Mouse (Mus musculus): ENCODE measurements around the gene Tppp. TPM values are rescaled to one million over a fixed set of nuclear protein-coding genes. Genes with fewer than 3 reads are reported as not detected.
"Not testable (repeated sequence)": the region's sequence is repeated elsewhere in the genome, so short reads cannot be mapped to it uniquely, and the experiment has no call there.

The Tppp gene
- polyA plus RNA-seq, 1 experiment, result not detected

GRCm38 (mm10) chr13:74058081-74058480, 48.9 kb downstream of the Tppp start:
- H3K27ac ChIP-seq (ENCODE audit: insufficient read depth, low read length), result no peak overlapping the region
- no peaks in the 10 kb centered on the region for H3K4me1 ChIP-seq (ENCODE audit: control insufficient read depth, insufficient read depth, low read length)
- TF ChIP-seq CTCF (IDR thresholded peaks at IDR 0.05; ENCODE audit: borderline replicate concordance, insufficient read depth, low read length), result no peak
- no peak for TF ChIP-seq POLR2A (IDR thresholded peaks at IDR 0.05; ENCODE audit: low read depth, low read length)
- H3K4me3 ChIP-seq (ENCODE audit: insufficient read depth, low read length), result no peak overlapping the region

GRCm38 (mm10) chr13:74061613-74062377, 52.6 kb downstream of the Tppp start, which contains the start of gene Cep72:
TSS of gene Cep72 (minus strand) at chr13:74062299.
- TF ChIP-seq CTCF (IDR thresholded peaks at IDR 0.05; ENCODE audit: borderline replicate concordance, insufficient read depth, low read length), result no peak
- peak; percentile 62; the same call in 1 of the 2 replicates for TF ChIP-seq POLR2A (IDR thresholded peaks at IDR 0.05; ENCODE audit: low read depth, low read length)
- Histone ChIP-seq H3K4me3 (ENCODE audit: insufficient read depth, low read length) (peak within 1 kb of the TSS; percentile 67), H3K27ac (ENCODE audit: insufficient read depth, low read length) (peak within 1 kb of the TSS; percentile 16; the same call in 1 of the 2 replicates), H3K4me1 (ENCODE audit: control insufficient read depth, insufficient read depth, low read length) (no peaks in the 10 kb centered on the region)

GRCm38 (mm10) chr13:74062378-74063128, 53.3 kb downstream of the Tppp start:
- Histone ChIP-seq H3K4me3 (ENCODE audit: insufficient read depth, low read length) (peak overlapping the region; percentile 67), H3K27ac (ENCODE audit: insufficient read depth, low read length) (no peak overlapping the region), H3K4me1 (ENCODE audit: control insufficient read depth, insufficient read depth, low read length) (no peaks in the 10 kb centered on the region)
- TF ChIP-seq CTCF (IDR thresholded peaks at IDR 0.05; ENCODE audit: borderline replicate concordance, insufficient read depth, low read length), result no peak
- peak; percentile 20 for TF ChIP-seq POLR2A (IDR thresholded peaks at IDR 0.05; ENCODE audit: low read depth, low read length)

GRCm38 (mm10) chr13:74063340-74064050, 54.3 kb downstream of the Tppp start:
- H3K4me1 ChIP-seq (ENCODE audit: control insufficient read depth, insufficient read depth, low read length), result no peaks in the 10 kb centered on the region
- no peak overlapping the region for H3K27ac ChIP-seq (ENCODE audit: insufficient read depth, low read length)
- no peak overlapping the region for H3K4me3 ChIP-seq (ENCODE audit: insufficient read depth, low read length)
- TF ChIP-seq CTCF (IDR thresholded peaks at IDR 0.05; ENCODE audit: borderline replicate concordance, insufficient read depth, low read length) (no peak), POLR2A (IDR thresholded peaks at IDR 0.05; ENCODE audit: low read depth, low read length) (no peak)

- no peak for TF ChIP-seq CTCF (IDR thresholded peaks at IDR 0.05; ENCODE audit: borderline replicate concordance, insufficient read depth, low read length)
- TF ChIP-seq POLR2A (IDR thresholded peaks at IDR 0.05; ENCODE audit: low read depth, low read length), result no peak
- no peaks in the 10 kb centered on the region for H3K4me1 ChIP-seq (ENCODE audit: control insufficient read depth, insufficient read depth, low read length)
- H3K27ac ChIP-seq (ENCODE audit: insufficient read depth, low read length), result no peak overlapping the region
- no peak overlapping the region for H3K4me3 ChIP-seq (ENCODE audit: insufficient read depth, low read length)
Observed at GRCm38 (mm10) chr13:74066576-74066975, 57.4 kb downstream of the Tppp start.

- H3K4me1 ChIP-seq (ENCODE audit: control insufficient read depth, insufficient read depth, low read length); H3K4me3 ChIP-seq (ENCODE audit: insufficient read depth, low read length); H3K27ac ChIP-seq (ENCODE audit: insufficient read depth, low read length): not testable (repeated sequence)
Observed at GRCm38 (mm10) chr13:74071244-74071643, 62.0 kb downstream of the Tppp start.

- H3K4me1 ChIP-seq (ENCODE audit: control insufficient read depth, insufficient read depth, low read length), result no peaks in the 10 kb centered on the region
Observed at GRCm38 (mm10) chr13:74071714-74072113, 62.5 kb downstream of the Tppp start.

GRCm38 (mm10) chr13:74073369-74073768, 64.2 kb downstream of the Tppp start:
- no peak for TF ChIP-seq CTCF (IDR thresholded peaks at IDR 0.05; ENCODE audit: borderline replicate concordance, insufficient read depth, low read length)
- TF ChIP-seq POLR2A (IDR thresholded peaks at IDR 0.05; ENCODE audit: low read depth, low read length), result no peak
- Histone ChIP-seq H3K4me1 (ENCODE audit: control insufficient read depth, insufficient read depth, low read length) (no peaks in the 10 kb centered on the region), H3K4me3 (ENCODE audit: insufficient read depth, low read length) (no peak overlapping the region), H3K27ac (ENCODE audit: insufficient read depth, low read length) (no peak overlapping the region)

More at GRCm38 (mm10) chr13:74071714-74072113, 62.5 kb downstream of the Tppp start:
- no peak overlapping the region for H3K27ac ChIP-seq (ENCODE audit: insufficient read depth, low read length)
- H3K4me3 ChIP-seq (ENCODE audit: insufficient read depth, low read length), result no peak overlapping the region
- TF ChIP-seq POLR2A (IDR thresholded peaks at IDR 0.05; ENCODE audit: low read depth, low read length) (no peak), CTCF (IDR thresholded peaks at IDR 0.05; ENCODE audit: borderline replicate concordance, insufficient read depth, low read length) (no peak)

Other genes with a start within 250 kb of the Tppp start
- gene Nkd2, start 161.8 kb upstream of the Tppp start, polyA plus RNA-seq (2011; ENCODE audit: insufficient read length, low read depth, missing spikeins), result 7.8 and 10.9 TPM in 2 replicates
- 24.0 and 32.6 TPM in 2 replicates for gene Trip13, start 71.6 kb upstream of the Tppp start, polyA plus RNA-seq (2011; ENCODE audit: insufficient read length, low read depth, missing spikeins)
- gene Brd9, start 71.6 kb upstream of the Tppp start, polyA plus RNA-seq (2011; ENCODE audit: insufficient read length, low read depth, missing spikeins), result 33.1 and 35.1 TPM in 2 replicates
- not detected in 2 replicates for gene Zdhhc11, start 45.6 kb upstream of the Tppp start, polyA plus RNA-seq (2011; ENCODE audit: insufficient read length, low read depth, missing spikeins)
- gene Cep72, start 52.9 kb downstream of the Tppp start, polyA plus RNA-seq (2011; ENCODE audit: insufficient read length, low read depth, missing spikeins), result 5.8 and 8.1 TPM in 2 replicates
- gene Slc9a3, start 112.0 kb downstream of the Tppp start, polyA plus RNA-seq (2011; ENCODE audit: insufficient read length, low read depth, missing spikeins), result not detected in 2 replicates
- 53.4 and 58.5 TPM in 2 replicates for gene Exoc3, start 199.3 kb downstream of the Tppp start, polyA plus RNA-seq (2011; ENCODE audit: insufficient read length, low read depth, missing spikeins)

Data from embryonic fibroblast, embryonic 13.5 days (primary cell).